Mouse (Mus musculus) bone marrow, adult 2 months (tissue): ENCODE measurements around the gene Slc26a10.

Experiments used
- CTCF ChIP-seq: fragments of 200-500 bp; IDR thresholded peaks from 2 replicates; pipeline ENCODE4 v1.5.1; 2011; ENCODE audit warnings: low read length, control low read depth; ENCODE audit not compliant: control insufficient read depth, insufficient read depth
- POLR2A ChIP-seq: fragments of 200-500 bp; IDR thresholded peaks from 2 replicates; pipeline ENCODE4 v1.6.1; 2011; ENCODE audit warnings: low read depth, mild to moderate bottlenecking, control low read depth, low read length, borderline replicate concordance; ENCODE audit not compliant: control insufficient read depth

GRCm38 (mm10) chr10:127164190-127164589 is 16.3 kb downstream of the Slc26a10 start:
- TF ChIP-seq CTCF, result no peak
- no peak for TF ChIP-seq POLR2A
